Mouse (Mus musculus) T-helper 2 cell (primary cell): ENCODE data around the gene Dlec1.

Experiments
- in situ Hi-C: fragments of 300-600 bp; cut with MboI, MseI; formaldehyde crosslinking; loops from one replicate; pipeline ENCODE4 v1.15.1; 2025; ENCODE audit warnings: high pct_unique_total_duplicates

The Dlec1 gene

GRCm38 (mm10) chr9:119142066-119142465, 39.8 kb downstream of the Dlec1 start:
- in situ Hi-C loops = loop anchor here (5.0 kb wide), 1 partner anchor 50 kb away; no protein-coding TSS in a partner anchor

GRCm38 (mm10) chr9:119143372-119143771, 41.1 kb downstream of the Dlec1 start:
- in situ Hi-C loops = loop anchor here (5.0 kb wide), 1 partner anchor 49 kb away; no protein-coding TSS in a partner anchor

GRCm38 (mm10) chr9:119144696-119145095, 42.4 kb downstream of the Dlec1 start:
- in situ Hi-C loops = loop anchor here (5.0 kb wide), 1 partner anchor 48 kb away; no protein-coding TSS in a partner anchor

- in situ Hi-C loops = no loop called here
Measured at GRCm38 (mm10) chr9:119145137-119145536, 42.9 kb downstream of the Dlec1 start.

- in situ Hi-C loops = no loop called here
Measured at GRCm38 (mm10) chr9:119145638-119146037, 43.4 kb downstream of the Dlec1 start.

GRCm38 (mm10) chr9:119146098-119146770, 44.0 kb downstream of the Dlec1 start:
- in situ Hi-C loops = no loop called here

GRCm38 (mm10) chr9:119149601-119150000, 47.3 kb downstream of the Dlec1 start:
- in situ Hi-C loops = no loop called here

- in situ Hi-C loops = loop anchor here (5.0 kb wide), 1 partner anchor 196 kb away; no protein-coding TSS in a partner anchor
Measured at GRCm38 (mm10) chr9:119151751-119152150, 49.5 kb downstream of the Dlec1 start.

GRCm38 (mm10) chr9:119155416-119155815, 53.1 kb downstream of the Dlec1 start:
- in situ Hi-C loops = no loop called here

GRCm38 (mm10) chr9:119155826-119156225, 53.5 kb downstream of the Dlec1 start:
- in situ Hi-C loops = no loop called here

- in situ Hi-C loops = no loop called here
Measured at GRCm38 (mm10) chr9:119156278-119157201, 54.3 kb downstream of the Dlec1 start, which contains the start of gene Acaa1b. Gene Acaa1b, minus strand, starts transcription at chr9:119157093.

- in situ Hi-C loops = no loop called here
Measured at GRCm38 (mm10) chr9:119158861-119159260, 56.6 kb downstream of the Dlec1 start, which contains the start of gene Gm47289. Gene Gm47289, plus strand, starts transcription at chr9:119159161.

GRCm38 (mm10) chr9:119160689-119161088, 58.4 kb downstream of the Dlec1 start:
- in situ Hi-C loops = no loop called here

GRCm38 (mm10) chr9:119164743-119165142, 62.5 kb downstream of the Dlec1 start:
- in situ Hi-C loops = no loop called here

GRCm38 (mm10) chr9:119165548-119165947, 63.3 kb downstream of the Dlec1 start:
- in situ Hi-C loops = no loop called here

GRCm38 (mm10) chr9:119167608-119168007, 65.3 kb downstream of the Dlec1 start:
- in situ Hi-C loops = no loop called here

GRCm38 (mm10) chr9:119179292-119179691, 77.0 kb downstream of the Dlec1 start:
- in situ Hi-C loops = no loop called here

GRCm38 (mm10) chr9:119181241-119181728, 79.0 kb downstream of the Dlec1 start:
- in situ Hi-C loops = no loop called here

GRCm38 (mm10) chr9:119192202-119192990, 90.1 kb downstream of the Dlec1 start:
- in situ Hi-C loops = loop anchor here (5.0 kb wide), 1 partner anchor 50 kb away; no protein-coding TSS in a partner anchor
